Mouse (Mus musculus) hindbrain, embryonic 10.5 days (tissue): ENCODE measurements around the gene Arhgef19. TPM values are rescaled to one million over a fixed set of nuclear protein-coding genes. Genes with fewer than 3 reads are reported as not detected.

Source experiments
- DNase-seq: peaks from one replicate; pipeline ENCODE4 v3.0.0-alpha.2; 2017; ENCODE audit warnings: low spot score
- H3K27ac ChIP-seq: fragments of 300-500 bp; sonication (generic); 2 replicates; pipeline ENCODE4 v1.5.1; 2016; ENCODE audit warnings: mild to moderate bottlenecking, moderate library complexity
- H3K27me3 ChIP-seq: fragments of 300-500 bp; sonication (generic); 2 replicates; pipeline ENCODE4 v1.6.1; 2016; ENCODE audit warnings: mild to moderate bottlenecking; ENCODE audit not compliant: poor library complexity, insufficient read depth, severe bottlenecking
- H3K36me3 ChIP-seq: fragments of 300-500 bp; sonication (generic); 2 replicates; pipeline ENCODE4 v1.6.1; 2016; ENCODE audit warnings: mild to moderate bottlenecking, moderate library complexity
- H3K4me1 ChIP-seq: fragments of 300-500 bp; sonication (generic); replicated peaks from 2 replicates; pipeline ENCODE4 v1.6.1; 2016; ENCODE audit warnings: mild to moderate bottlenecking
- H3K4me3 ChIP-seq: fragments of 300-500 bp; sonication (generic); 2 replicates; pipeline ENCODE4 v1.5.1; 2016; ENCODE audit warnings: mild to moderate bottlenecking, moderate library complexity
- H3K9me3 ChIP-seq: fragments of 300-500 bp; sonication (generic); 2 replicates; pipeline ENCODE4 v1.6.1; 2016; ENCODE audit warnings: mild to moderate bottlenecking, moderate library complexity
- WGBS: fragments of 180-500 bp; shearing (Covaris S2); methylation state at CpG from one replicate; pipeline ENCODE4 v1.1.7; 2016; 5-methylcytosine and 5-hydroxymethylcytosine counted together
- polyA plus RNA-seq: library from polyadenylated mRNA; unstranded; fragments of >200 nt; fragmentation: Nextera tagmentation; extraction: Ambion mirVana; gene quantifications from 2 replicates; pipeline ENCODE4 v1.2.1, GENCODE M21; 2016

Arhgef19 gene
- polyA plus RNA-seq, 1 experiment from 2014 or later = 1.7 TPM

DNA sequence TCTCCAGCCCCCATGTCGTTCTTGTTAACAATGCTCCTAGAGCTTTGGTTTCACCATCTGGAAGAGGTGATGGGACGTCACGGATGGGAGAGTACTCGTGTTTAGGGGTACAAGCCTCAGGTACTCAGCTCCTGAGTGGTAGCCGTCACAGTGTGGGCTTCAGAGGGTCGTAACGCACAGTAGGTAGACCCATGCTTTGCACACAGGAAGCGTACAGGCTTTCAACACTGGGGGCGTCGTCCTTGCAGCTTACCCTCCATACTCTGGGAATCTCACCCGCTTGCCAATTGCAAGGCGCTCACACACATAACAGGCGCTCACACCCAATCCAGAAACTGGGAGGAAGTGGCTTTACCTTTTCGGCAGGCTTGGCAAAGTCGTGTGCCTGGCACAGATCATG lies 2.6 kb downstream of the Arhgef19 start:
- no peak for DNase-seq
- Histone ChIP-seq H3K36me3 (no peaks in the 10 kb centered on the region), H3K27ac (peak overlapping the region; percentile 81; the same call in 1 of the 2 replicates), H3K9me3 (no peaks in the 10 kb centered on the region), H3K4me3 (no peak overlapping the region), H3K4me1 (peaks cover 74% of the 10 kb centered on the region), H3K27me3 (peaks cover 100% of the 10 kb centered on the region)
- 26% methylated on average over 15 of the region's 15 CpGs for WGBS

DNA sequence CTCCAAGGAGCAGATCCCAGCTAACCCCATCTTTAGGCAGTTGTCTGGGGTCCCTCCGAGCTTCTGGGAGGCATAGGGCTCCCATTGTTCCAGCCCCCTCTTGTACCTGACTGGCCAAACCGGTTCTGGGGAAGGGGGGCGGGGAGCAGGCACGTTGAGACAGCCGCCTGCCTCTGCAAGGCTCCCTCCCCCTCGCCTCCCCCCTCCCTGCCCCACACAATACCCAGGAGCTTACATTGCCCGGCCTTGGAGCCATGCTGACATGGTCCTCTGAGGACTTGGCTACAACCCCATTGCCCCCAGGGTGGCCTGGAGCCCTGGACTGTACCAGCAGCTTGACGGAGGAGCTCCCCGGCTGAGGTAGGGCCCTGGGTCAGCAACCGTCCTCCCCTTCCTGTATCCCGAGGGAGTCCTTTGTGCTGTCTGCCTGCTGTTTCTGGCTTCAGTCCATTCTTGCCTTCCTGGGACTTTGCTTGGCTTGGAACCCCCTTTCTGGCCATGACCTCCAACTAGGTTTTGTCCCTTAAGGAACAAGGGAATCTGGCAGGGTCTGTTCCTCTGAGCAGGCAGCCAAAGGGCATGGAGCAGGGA lies 3.4 kb downstream of the Arhgef19 start:
- H3K4me1 ChIP-seq = peaks cover 83% of the 10 kb centered on the region
- peak overlapping the region; percentile 34 for H3K4me3 ChIP-seq
- DNase-seq = peak; percentile 25
- WGBS = 2% methylated on average over 11 of the region's 11 CpGs
- no peaks in the 10 kb centered on the region for H3K36me3 ChIP-seq
- H3K27me3 ChIP-seq = peaks cover 100% of the 10 kb centered on the region
- no peaks in the 10 kb centered on the region for H3K9me3 ChIP-seq
- peak overlapping the region; percentile 81 for H3K27ac ChIP-seq

DNA sequence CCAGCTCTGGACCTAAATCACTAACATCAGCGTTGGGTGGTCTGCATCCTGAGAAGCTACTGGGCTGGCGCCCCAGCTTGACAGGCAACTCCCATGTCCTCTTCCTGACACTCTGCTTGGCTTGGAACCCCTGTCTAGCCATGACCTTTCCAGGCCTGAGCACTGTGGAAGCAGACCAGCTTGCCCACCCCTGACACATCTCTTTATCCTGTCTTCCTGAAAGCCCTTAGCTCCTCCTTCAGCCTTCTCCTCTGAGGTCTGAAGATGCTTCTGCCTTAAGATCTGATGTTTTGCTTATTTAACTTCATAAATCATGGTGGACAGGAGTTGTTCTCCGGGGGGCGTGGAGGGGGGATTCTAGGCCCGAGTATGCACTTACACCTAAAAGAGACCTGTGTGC lies 4.3 kb downstream of the Arhgef19 start:
- no peak for DNase-seq
- peak overlapping the region; percentile 34; the same call in 1 of the 2 replicates for H3K4me3 ChIP-seq
- H3K27ac ChIP-seq = peak overlapping the region; percentile 81
- H3K9me3 ChIP-seq = no peaks in the 10 kb centered on the region
- WGBS = 69% methylated on average over 5 of the region's 5 CpGs
- H3K4me1 ChIP-seq = peaks cover 89% of the 10 kb centered on the region
- peaks cover 100% of the 10 kb centered on the region for H3K27me3 ChIP-seq
- no peaks in the 10 kb centered on the region for H3K36me3 ChIP-seq

DNA sequence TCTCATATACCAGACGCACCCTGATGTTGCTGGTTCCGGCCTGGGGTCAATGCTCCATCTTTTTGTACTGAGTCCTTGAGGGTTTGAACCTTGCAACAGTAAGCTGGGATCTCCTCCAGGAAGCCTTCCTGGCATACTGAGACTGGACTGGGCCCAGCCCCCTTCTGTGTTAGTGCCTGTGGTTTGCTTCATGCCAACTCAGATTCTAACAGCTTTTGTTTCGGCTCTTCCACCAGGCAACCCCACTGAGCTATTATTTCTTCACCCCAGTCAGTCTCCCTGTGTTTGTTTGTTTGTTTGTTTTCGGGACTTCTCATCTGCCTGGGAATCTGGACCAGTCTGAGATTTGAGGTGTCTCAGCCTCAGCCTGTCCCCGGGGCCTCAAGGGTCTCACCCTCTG lies 5.1 kb downstream of the Arhgef19 start:
- H3K36me3 ChIP-seq = no peaks in the 10 kb centered on the region
- H3K27ac ChIP-seq = peak overlapping the region; percentile 79
- H3K9me3 ChIP-seq = no peaks in the 10 kb centered on the region
- H3K27me3 ChIP-seq = peaks cover 100% of the 10 kb centered on the region
- H3K4me3 ChIP-seq = peak overlapping the region; percentile 34
- no peak for DNase-seq
- 33% methylated on average over 5 of the region's 5 CpGs for WGBS
- H3K4me1 ChIP-seq = peaks cover 84% of the 10 kb centered on the region

DNA sequence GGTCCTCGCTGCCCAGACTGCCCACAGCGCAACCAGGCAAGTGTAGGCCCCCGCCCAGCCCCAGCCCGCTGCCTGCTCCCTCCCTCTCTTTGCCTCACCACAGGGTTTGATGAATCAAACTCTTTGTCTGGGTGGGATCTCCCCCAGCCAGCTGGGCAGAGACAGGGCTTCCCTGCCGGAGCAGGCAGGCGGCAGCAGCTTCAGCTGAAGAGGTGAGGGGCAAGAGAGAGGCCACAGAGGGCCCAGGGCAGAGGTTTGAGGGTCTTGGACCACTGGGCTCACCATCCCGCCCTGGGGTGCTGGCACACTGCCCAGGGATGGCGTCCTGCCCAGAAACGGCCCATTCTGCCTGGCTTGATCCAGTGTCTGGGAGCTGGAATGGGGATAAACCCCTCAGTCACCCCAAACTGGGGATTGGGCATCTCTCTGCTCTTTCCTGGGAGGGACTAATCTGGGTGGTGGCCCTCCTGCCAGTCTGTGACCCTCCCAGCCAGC lies 5.7 kb downstream of the Arhgef19 start:
- Histone ChIP-seq H3K27ac (peak overlapping the region; percentile 79), H3K9me3 (no peaks in the 10 kb centered on the region), H3K27me3 (peaks cover 100% of the 10 kb centered on the region), H3K4me1 (peaks cover 78% of the 10 kb centered on the region), H3K4me3 (peak overlapping the region; percentile 34), H3K36me3 (no peaks in the 10 kb centered on the region)
- WGBS = 15% methylated on average over 9 of the region's 9 CpGs
- DNase-seq = peak; percentile 45

DNA sequence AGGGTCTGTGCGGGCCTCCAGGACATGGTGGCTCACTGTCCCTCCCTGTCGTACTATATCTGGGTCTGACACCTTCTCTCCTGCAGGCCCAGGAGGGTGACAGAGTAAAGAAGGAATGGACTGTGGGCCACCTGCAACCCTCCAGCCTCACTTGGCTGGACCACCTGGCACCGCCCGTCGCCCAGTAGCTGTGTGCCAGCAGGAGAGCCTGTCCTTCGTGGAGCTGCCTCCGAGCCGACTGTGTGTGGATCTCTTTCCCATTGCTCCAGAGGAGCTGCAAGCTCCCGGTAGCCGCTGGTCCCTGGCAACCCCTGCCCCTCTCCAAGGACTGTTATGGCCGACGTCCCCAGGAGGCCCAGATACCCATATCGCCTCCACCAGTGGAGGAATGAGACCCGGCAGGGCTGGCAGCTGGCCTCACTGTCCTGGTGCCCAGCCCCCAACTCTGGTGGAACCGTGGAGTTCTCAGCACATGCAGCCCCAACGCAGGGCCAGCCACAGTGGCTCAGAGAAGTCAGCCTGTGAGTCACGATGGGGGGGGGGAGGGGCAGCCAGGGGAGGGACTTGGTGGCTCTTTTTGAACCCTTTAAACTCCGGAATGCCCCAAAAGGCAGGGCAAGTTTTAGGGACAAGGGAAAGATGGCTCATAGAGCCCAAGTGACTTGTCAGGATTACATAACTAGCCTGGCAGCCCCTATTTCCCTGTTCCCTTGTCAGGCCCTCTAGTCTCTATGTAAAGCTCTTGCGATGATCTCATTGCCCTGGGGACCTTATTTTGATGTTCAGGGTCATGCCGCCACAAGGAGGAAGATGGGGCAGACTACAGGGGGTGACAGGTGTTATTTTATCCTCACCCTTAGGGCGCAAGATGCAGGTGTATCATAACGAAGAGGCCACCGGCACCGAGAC lies 7.0 kb downstream of the Arhgef19 start:
- no peak for DNase-seq
- 21% methylated on average over 24 of the region's 24 CpGs for whole genome bisulfite sequencing
- H3K27me3 ChIP-seq = peaks cover 100% of the 10 kb centered on the region
- 0 out of 2 replicates have a peak, but pooled peaks cover 3% of the 10 kb centered on the region for H3K36me3 ChIP-seq
- H3K9me3 ChIP-seq = no peaks in the 10 kb centered on the region
- H3K4me3 ChIP-seq = peak overlapping the region; percentile 51
- H3K27ac ChIP-seq = no peak overlapping the region
- H3K4me1 ChIP-seq = peaks cover 75% of the 10 kb centered on the region

DNA sequence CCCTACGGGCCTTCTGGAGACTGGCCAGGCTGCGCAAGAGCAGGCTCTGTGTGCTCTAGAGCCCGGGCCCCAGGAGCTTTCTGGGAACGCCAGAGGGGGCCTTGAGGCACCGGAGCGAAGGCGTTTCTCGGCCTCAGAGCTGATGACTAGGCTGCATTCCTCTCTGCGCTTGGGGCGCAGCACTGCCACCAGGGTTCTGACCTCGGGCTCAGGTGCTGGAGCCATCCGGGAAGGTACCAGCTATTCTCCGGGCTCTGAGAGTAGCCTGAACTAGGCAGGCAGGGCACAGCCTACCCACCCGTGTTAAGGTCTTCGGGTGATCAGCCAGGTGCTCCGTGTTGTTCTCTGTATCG lies 7.7 kb downstream of the Arhgef19 start:
- Histone ChIP-seq H3K4me3 (peak overlapping the region; percentile 51), H3K27me3 (peaks cover 100% of the 10 kb centered on the region), H3K9me3 (no peaks in the 10 kb centered on the region), H3K4me1 (peaks cover 69% of the 10 kb centered on the region), H3K27ac (no peak overlapping the region), H3K36me3 (0 out of 2 replicates have a peak, but pooled peaks cover 3% of the 10 kb centered on the region)
- no peak for DNase-seq
- WGBS = 2% methylated on average over 17 of the region's 17 CpGs

DNA sequence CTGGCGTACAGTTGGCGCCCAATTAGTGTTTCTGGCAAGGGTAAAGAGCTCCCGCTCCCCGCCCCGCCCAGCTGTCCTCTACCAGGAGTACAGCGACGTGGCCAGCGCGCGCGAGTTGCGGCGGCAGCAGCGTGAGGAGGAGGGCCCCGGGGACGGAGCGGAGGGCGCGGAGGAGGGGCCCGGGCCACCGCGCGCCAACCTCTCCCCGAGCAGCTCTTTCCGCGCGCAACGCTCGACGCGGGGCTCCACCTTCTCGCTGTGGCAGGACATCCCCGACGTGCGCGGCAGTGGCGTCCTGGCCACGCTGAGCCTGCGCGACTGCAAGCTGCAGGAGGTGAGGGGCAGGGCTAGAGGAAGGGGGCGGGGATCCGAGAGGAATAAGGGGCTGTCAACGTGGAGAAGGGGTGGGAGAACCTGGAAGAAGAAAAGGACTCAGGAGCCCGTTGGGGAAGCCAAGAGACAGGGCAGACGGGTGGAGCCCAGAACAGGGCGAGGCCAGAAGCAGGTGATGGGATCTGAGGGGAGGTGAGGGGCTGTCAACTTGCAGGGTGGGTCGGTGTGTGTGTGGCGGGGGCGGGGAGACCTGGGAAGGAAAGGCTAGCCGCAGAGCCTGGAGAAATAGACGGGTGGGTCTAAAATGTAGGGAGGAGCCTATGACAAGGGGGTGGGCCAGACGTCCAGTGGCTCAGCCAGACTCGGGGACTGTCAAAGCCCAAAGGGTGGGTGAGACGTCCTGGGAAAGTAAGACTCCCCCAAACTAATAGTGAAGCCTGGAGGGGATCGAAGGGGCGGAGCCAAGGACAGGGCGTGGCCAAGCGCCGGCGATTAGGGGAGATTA lies 8.7 kb downstream of the Arhgef19 start:
- WGBS = under 1% methylated on average over 60 of the region's 60 CpGs
- H3K4me1 ChIP-seq = peaks cover 58% of the 10 kb centered on the region
- H3K9me3 ChIP-seq = no peaks in the 10 kb centered on the region
- no peak for DNase-seq
- H3K27ac ChIP-seq = no peak overlapping the region; the same call in 1 of the 2 replicates
- 0 out of 2 replicates have a peak, but pooled peaks cover 3% of the 10 kb centered on the region for H3K36me3 ChIP-seq
- peaks cover 89% of the 10 kb centered on the region for H3K27me3 ChIP-seq
- H3K4me3 ChIP-seq = peak overlapping the region; percentile 51

DNA sequence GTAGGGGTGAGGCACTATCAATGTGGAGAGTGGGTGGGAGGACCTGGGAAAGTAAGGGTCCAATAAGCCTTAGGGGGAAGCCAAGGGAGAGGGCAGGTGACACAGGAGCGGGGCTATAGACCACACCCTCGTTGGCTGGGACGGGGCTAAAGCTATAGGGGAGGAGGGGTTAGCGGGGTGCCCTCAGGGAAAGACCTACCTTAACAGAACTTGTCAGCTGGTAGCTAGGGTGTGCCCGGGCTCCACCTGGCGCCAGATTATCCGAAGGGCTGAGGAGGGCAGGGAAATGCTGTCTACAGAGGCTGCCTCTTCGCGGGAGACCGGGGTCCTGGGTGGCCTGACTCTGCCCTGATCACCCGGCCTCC lies 9.3 kb downstream of the Arhgef19 start:
- H3K4me1 ChIP-seq = peaks cover 55% of the 10 kb centered on the region
- WGBS = 11% methylated on average over 11 of the region's 11 CpGs
- no peaks in the 10 kb centered on the region for H3K9me3 ChIP-seq
- no peak for DNase-seq
- peaks cover 83% of the 10 kb centered on the region for H3K27me3 ChIP-seq
- no peak overlapping the region for H3K27ac ChIP-seq
- H3K36me3 ChIP-seq = 0 out of 2 replicates have a peak, but pooled peaks cover 3% of the 10 kb centered on the region
- H3K4me3 ChIP-seq = 0 out of 2 replicates have a peak overlapping the region, but pooled peaks have one; percentile 51

DNA sequence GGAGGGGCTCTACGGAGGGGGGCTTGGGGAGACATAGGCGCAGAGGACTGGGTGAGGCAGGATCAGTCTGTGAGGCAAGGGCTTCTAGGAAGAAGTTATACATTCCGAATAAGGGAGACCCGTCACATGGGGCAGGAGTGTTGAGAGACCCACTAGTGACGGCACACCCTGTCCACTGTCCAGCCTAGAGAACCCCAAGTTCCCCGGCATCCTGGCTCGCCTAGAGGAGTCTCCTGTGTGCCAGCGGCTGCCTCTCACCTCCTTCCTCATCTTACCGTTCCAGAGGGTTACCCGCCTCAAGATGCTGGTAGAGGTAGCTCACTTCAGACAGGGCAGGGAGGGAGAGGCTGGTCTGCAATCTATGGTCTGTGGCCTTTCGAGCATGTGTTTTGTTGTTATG lies 10.1 kb downstream of the Arhgef19 start:
- Histone ChIP-seq H3K27me3 (peaks cover 75% of the 10 kb centered on the region), H3K4me3 (no peak overlapping the region), H3K4me1 (peaks cover 50% of the 10 kb centered on the region), H3K9me3 (no peaks in the 10 kb centered on the region), H3K27ac (no peak overlapping the region), H3K36me3 (0 out of 2 replicates have a peak, but pooled peaks cover 3% of the 10 kb centered on the region)
- 75% methylated on average over 11 of the region's 11 CpGs for WGBS
- no peak for DNase-seq

DNA sequence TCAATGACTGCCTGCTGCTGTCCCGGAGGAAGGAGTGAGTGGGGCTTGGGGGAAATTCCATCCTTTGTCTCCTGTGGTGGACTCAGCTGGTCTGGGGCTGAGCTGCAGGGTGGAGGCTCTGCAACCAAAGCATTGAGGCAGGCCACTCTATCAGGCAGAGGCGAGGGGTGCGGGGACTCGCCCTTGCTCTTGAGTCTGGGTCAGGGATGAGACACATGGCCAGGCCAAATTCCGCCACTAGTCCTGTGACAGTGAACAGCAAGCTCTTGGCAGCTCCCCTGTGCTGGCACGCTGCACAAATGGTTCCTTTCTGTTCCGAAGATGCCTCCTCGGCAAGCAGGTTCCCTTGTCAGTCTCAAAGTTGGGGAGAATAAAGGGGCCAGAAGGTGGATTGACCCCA lies 11.8 kb downstream of the Arhgef19 start:
- Histone ChIP-seq H3K4me3 (no peak overlapping the region), H3K27me3 (peaks cover 59% of the 10 kb centered on the region), H3K9me3 (no peaks in the 10 kb centered on the region), H3K4me1 (peaks cover 37% of the 10 kb centered on the region), H3K36me3 (0 out of 2 replicates have a peak, but pooled peaks cover 3% of the 10 kb centered on the region), H3K27ac (peak overlapping the region; percentile 2; the same call in 1 of the 2 replicates)
- no peak for DNase-seq
- WGBS = 71% methylated on average over 8 of the region's 8 CpGs

DNA sequence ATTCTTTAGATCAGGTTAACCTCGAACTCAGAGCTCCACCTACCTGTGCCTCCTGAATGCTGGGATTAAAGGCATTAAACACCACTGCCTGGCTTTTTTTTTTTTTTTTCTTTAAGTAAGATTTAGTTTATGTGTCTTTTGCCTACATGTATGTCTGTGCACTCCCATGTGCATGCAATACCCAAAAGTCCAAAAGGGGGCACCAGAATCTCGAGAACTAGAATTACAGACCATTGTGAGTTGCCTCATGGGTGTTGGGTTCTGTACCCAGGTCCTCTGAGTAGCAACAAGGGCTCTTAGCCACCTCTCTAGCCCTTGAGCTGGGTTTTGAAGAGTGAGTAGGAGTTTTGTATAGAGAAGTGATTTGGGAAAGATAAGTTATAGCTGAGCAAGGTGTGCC lies 13.3 kb downstream of the Arhgef19 start:
- 0 out of 2 replicates have a peak, but pooled peaks cover 3% of the 10 kb centered on the region for H3K36me3 ChIP-seq
- no peak overlapping the region for H3K27ac ChIP-seq
- H3K4me1 ChIP-seq = peaks cover 21% of the 10 kb centered on the region
- DNase-seq = no peak
- H3K27me3 ChIP-seq = peaks cover 43% of the 10 kb centered on the region
- WGBS = 67% methylated on average over 2 of the region's 2 CpGs
- H3K9me3 ChIP-seq = no peaks in the 10 kb centered on the region
- no peak overlapping the region for H3K4me3 ChIP-seq
